Mouse (Mus musculus) urinary bladder, postnatal 25 days (tissue): ENCODE measurements around the gene Olfr341.

Experiments used
- DNase-seq: peaks from one replicate; pipeline ENCODE4 v3.0.0; 2022; ENCODE audit warnings: low spot score

Gene Olfr341

GRCm38 (mm10) chr2:36482368-36482767, at the start of gene Olfr341:
Gene Olfr341, minus strand, starts transcription at chr2:36482468.
- no peak for DNase-seq

- DNase-seq = no peak
Observed at GRCm38 (mm10) chr2:36524698-36525097, 42.4 kb upstream of the Olfr341 start, which contains the start of gene Olfr342. Gene Olfr342, plus strand, starts transcription at chr2:36524998.

GRCm38 (mm10) chr2:36473634-36474033, 8.6 kb downstream of the Olfr341 start:
- no peak for DNase-seq

- no peak for DNase-seq
Observed at GRCm38 (mm10) chr2:36452287-36452686, 30.0 kb downstream of the Olfr341 start, which contains the start of gene Olfr340. Gene Olfr340, plus strand, starts transcription at chr2:36452587.
